Mouse (Mus musculus) lung, adult 2 months (tissue): ENCODE results near the gene Ptch2. TPM values are rescaled to one million over a fixed set of nuclear protein-coding genes. Genes with fewer than 3 reads are reported as not detected.

Experiments
- DNase-seq: peaks from one replicate; pipeline ENCODE4 v3.0.0; 2022
- H3K4me1 ChIP-seq: fragments of 200-500 bp; 2 replicates; pipeline ENCODE4 v1.6.1; 2011; ENCODE audit warnings: low read length; ENCODE audit not compliant: control insufficient read depth, insufficient read depth
- H3K4me3 ChIP-seq: fragments of 200-500 bp; replicated peaks from 2 replicates; pipeline ENCODE3; 2011; ENCODE audit warnings: low read depth, mild to moderate bottlenecking, control low read depth, low read length; ENCODE audit errors: extremely low read depth
- CTCF ChIP-seq: fragments of 200-500 bp; IDR thresholded peaks from 2 replicates; pipeline ENCODE4 v1.5.1; 2011; ENCODE audit warnings: mild to moderate bottlenecking, low read length, control low read depth; ENCODE audit not compliant: insufficient read depth
- POLR2A ChIP-seq: fragments of 200-500 bp; IDR thresholded peaks from 2 replicates; pipeline ENCODE4 v1.6.1; 2011; ENCODE audit warnings: low read depth, mild to moderate bottlenecking, control low read depth, low read length, borderline replicate concordance; ENCODE audit errors: extremely low read depth
- WGBS: fragments of 180-500 bp; shearing (Covaris S2); methylation state at CpG from one replicate; pipeline ENCODE4 v1.1.7; 2018; 5-methylcytosine and 5-hydroxymethylcytosine counted together
- polyA plus RNA-seq: library from polyadenylated mRNA; depleted of rRNA; stranded (reverse); fragments of >200 nt; gene quantifications from 2 replicates; pipeline ENCODE4 v1.2.3, GENCODE M21; 2012

Ptch2 gene
- polyA plus RNA-seq, 1 experiment: 8.8 TPM

DNA sequence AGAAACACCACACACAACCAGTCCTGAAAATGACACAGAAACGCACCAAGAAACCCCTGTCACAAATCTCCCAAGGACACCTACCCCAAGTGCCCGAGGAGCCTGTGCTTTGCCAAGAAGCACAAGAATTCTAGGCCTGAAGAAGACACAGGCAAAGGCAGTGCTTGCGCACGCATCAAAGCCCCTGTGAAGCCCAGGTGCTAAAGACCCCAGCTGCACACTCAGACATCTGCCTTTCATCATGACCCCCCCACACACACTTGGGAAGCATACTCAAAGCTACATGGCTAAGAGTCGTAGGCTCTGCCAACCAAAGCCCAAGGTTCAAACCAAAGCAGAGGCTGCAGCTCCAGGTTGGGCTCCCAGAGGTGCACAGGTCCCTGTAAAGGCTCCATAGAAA is 19.7 kb downstream of the Ptch2 start:
- 84% methylated on average over 5 of the region's 5 CpGs for WGBS
- Histone ChIP-seq H3K4me3 (no peak overlapping the region), H3K4me1 (no peaks in the 10 kb centered on the region)
- no peak for DNase-seq
- no peak for TF ChIP-seq CTCF
- no peak for TF ChIP-seq POLR2A

DNA sequence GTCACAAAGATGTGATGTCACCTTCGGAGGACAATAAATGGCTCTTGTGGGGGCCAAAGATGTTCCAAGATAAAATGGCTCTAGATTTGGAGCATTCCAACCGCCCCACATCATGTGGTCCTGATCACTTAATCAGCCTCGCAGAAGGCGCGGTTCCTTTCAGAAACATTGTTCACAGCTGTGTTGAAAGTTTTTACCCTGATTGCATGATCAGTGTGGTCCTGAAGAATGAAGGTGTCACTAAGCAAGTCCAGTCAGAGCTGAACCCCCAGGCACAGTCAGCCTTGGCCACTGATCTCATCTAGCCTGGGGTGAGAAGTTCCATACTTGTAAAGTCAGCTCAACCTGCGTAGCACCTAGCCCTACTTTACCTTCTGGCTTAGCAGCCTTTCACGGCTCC is 22.1 kb downstream of the Ptch2 start:
- Histone ChIP-seq H3K4me1 (no peaks in the 10 kb centered on the region), H3K4me3 (no peak overlapping the region)
- no peak for DNase-seq
- TF ChIP-seq CTCF (no peak), POLR2A (no peak)
- 93% methylated on average over 7 of the region's 7 CpGs for WGBS

DNA sequence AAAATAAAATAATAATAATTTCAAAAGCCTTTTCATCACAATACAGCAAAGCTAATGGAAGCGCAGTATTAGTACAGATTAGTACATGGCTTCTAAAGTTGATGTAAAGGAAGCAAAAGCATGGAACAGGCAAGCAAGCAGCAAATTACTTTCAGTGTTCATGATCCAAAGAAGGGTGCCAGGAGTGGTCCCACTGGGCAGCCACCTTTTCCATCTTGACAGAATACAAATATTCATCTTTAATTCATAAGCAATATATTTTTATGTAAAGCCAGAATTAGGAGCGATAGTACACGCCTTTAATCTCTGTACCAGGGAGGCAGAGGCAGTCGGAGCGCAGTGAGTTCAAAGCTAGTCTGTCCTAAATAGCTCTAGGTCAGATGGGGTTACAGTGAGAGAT is 23.8 kb downstream of the Ptch2 start:
- Histone ChIP-seq H3K4me3 (peak overlapping the region; percentile 6), H3K4me1 (peaks cover 7% of the 10 kb centered on the region; the same call in 1 of the 2 replicates)
- TF ChIP-seq POLR2A: no peak
- TF ChIP-seq CTCF: no peak
- WGBS: 77% methylated on average over 5 of the region's 5 CpGs
- no peak for DNase-seq

DNA sequence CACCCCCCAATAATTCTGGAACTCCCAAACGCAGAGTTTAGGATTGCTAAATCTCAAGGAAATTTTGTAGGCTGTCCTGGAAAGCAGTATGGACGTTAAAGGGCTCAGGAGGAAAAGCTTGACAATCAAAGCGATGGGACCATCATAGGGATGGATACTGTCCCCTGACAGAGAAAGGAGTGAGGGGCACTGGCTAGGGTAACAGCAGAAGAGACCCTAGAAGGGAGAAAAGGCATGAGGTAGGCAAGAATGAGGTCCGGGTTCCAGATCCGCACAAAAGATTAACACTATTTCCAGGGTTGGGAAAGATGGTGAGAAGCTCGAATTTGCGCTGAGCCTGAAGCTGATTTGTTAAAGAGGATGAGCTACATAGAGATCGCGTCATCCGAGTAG is 24.2 kb downstream of the Ptch2 start:
- Histone ChIP-seq H3K4me3 (peak overlapping the region; percentile 81), H3K4me1 (peaks cover 8% of the 10 kb centered on the region; the same call in 1 of the 2 replicates)
- DNase-seq: no peak
- 3% methylated on average over 10 of the region's 10 CpGs for WGBS
- TF ChIP-seq CTCF (no peak), POLR2A (no peak)

DNA sequence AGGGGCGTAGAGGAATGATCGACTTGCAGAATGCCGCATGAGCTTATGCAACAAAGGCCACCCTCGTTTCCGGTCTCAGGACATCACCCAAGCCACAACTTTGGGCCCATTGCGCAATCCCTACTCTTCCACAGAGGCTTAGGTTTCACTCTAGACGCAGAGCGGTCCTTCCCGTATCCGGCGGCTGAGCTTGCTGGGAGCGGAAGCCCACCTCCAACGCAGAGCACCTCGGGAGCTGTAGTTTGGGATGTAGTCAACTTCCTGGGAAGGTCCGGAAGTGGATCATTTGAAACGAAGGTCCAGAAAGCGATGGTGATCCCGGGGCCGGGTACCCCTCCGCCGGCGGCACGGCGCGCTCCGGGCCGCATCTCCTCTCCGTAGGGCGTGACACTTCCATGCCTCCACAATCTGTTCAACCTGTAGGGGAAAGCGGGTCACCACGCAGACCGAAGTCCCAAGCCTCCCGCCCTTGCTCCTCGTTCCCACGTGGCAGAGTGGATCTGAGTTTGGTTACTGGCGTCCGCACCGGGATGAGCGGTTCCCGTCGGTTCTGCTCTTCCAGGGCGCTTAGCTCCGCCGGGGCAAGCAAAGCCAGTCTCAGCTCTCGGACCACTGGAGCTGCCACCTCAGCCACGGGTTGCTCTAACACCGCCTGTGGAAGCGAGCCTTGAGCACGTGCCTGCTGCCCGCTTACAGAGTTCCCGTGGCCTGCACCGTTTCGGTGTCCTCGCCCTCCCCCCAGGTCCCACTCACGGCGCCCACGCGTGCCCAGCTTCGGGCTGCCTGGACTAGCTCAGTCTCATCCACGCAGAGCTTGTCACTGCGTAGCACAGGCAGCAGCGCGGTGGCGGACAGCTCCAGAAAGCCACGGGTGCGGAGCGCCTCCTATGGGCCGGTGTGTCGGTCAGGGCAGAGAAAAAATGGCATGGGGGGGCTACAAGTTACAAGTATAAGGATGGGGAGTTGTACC is 24.9 kb downstream of the Ptch2 start:
- DNase-seq: peak; percentile 90
- WGBS: under 1% methylated on average over 69 of the region's 69 CpGs
- TF ChIP-seq CTCF: peak; percentile 72
- peak; percentile 85 for TF ChIP-seq POLR2A

DNA sequence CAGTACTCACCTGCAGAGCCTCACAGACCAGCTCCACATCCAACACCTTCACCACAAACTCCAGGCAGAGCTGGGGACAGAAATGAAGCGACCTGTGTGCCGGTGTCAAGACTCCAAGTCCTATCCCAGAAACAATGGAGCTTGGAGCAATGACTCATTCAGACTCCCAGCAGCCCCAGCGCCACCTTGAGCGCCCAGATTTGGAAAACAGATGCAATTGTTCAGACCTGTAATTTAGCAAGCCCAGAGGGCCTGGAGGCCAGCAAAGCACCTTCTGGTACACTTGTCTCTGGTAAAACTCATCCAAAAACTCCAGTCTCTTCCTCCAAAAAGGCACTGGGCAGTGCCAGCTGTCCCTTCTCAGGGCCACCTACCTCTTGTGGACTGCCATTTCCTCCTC is 26.3 kb downstream of the Ptch2 start:
- WGBS: 81% methylated on average over 4 of the region's 4 CpGs
- Histone ChIP-seq H3K4me1 (peaks cover 22% of the 10 kb centered on the region), H3K4me3 (no peak overlapping the region)
- DNase-seq: no peak
- TF ChIP-seq POLR2A (no peak), CTCF (no peak)

More for the DNA sequence above, 24.9 kb downstream of the Ptch2 start:
- Histone ChIP-seq H3K4me3 (peak overlapping the region; percentile 81), H3K4me1 (peaks cover 14% of the 10 kb centered on the region)

DNA sequence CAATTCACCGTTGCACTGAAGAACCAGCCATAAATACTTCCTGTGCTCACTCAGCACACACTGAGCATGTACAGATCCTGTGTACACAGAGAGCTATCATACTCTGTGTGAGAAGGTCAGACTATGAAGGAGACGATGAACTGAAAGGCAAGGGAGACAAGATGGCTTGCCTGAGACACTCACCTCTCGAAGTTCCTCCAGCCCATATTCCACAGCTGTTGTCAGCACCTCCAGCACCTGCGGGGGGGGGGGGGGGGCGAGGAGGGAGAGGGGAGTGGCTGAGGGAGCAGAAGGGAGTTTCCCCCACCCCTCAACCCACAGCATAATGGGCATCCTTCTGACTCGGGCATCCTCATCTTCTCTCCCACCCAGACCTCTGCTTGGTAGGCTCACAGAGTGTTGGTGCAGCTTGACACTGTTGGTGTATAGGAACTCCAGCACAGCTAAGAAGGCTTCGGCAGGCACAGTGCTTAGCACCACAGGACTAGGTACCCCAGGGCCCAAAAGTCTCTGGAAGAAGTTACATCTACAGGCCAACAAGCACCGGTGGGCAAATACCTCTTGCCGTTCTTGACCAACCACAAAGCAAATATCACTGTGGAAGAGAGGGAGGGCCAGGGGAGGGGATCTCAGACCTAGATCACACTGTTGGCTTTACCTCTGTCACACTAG is 27.8 kb downstream of the Ptch2 start:
- Histone ChIP-seq H3K4me1 (peaks cover 22% of the 10 kb centered on the region), H3K4me3 (no peak overlapping the region)
- TF ChIP-seq POLR2A (no peak), CTCF (no peak)
- 57% methylated on average over 8 of the region's 9 CpGs for WGBS
- DNase-seq: no peak

DNA sequence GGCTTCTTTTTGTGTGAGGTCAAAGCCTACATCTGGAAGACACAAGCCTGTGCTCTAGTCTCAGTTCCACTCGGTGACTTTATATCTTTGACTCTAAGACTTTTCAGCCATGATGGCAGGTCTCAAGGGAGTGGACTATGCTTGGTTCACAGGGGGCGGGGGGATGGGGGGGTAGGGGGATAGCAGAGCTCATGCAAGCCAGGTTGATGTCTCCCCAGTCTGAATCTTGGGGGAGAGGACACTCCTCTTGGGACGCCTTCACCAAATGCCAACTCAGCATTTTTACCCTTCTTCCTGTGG is 28.3 kb downstream of the Ptch2 start:
- Histone ChIP-seq H3K4me3 (no peak overlapping the region), H3K4me1 (peaks cover 22% of the 10 kb centered on the region)
- no peak for DNase-seq
- whole genome bisulfite sequencing: 68% methylated on average over 3 of the region's 3 CpGs
- no peak for TF ChIP-seq CTCF
- TF ChIP-seq POLR2A: no peak

DNA sequence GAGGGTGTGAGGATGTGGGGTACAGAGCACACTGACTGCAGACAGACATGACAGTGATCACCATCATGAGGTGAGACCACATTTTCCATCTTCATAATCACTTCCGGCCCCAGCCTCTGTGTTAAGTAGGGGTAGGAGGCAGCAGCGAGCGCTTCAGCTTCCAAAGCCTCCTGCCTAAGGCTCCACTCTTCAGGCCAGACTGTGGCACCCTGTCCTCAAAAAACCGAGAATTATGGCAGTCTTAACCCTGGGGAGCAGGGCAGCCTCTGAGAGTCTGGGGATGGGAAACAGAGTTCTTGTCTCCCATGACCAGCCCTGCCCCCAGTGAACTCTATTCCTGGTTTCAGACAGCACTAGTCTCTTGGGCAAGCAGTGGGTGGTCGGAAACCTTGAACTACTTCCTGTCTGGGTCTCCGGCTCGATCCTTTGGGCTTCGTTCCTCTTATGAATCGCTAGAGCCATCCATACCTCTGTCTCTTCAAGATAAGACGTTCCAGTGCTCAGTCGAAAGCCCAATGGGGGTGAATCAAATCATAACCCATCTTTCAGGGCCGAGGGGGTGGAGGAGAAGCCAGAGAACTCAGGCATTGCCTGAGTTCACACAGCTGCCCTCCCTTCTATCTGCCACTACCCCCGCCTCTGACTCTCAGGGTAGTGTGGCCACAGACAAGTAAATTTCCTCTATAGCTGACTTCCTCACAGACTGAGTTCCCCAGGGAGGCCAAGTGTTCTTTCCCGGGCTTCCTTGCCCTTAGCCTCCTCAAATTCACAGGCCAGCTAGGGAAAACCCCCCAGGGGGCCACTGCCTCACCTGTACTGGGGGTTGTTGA is 28.9 kb downstream of the Ptch2 start:
- Histone ChIP-seq H3K4me3 (no peak overlapping the region), H3K4me1 (peaks cover 22% of the 10 kb centered on the region)
- TF ChIP-seq POLR2A (no peak), CTCF (no peak)
- WGBS: 34% methylated on average over 14 of the region's 14 CpGs
- DNase-seq: no peak
